Mouse (Mus musculus) intestine, embryonic 15.5 days (tissue): ENCODE measurements around the gene Prr23a3. TPM values are rescaled to one million over a fixed set of nuclear protein-coding genes. Genes with fewer than 3 reads are reported as not detected.

Experiments used
- ATAC-seq: fragments of 200-750 bp; cut with Nextera tagmentation; 2 replicates; pipeline ENCODE4 v1.8.0; 2017; ENCODE audit warnings: moderate TSS enrichment, moderate library complexity
- H3K27ac ChIP-seq: fragments of 300-500 bp; sonication (generic); 2 replicates; pipeline ENCODE4 v1.5.1; 2015; ENCODE audit warnings: mild to moderate bottlenecking, inconsistent platforms
- H3K27me3 ChIP-seq: fragments of 300-500 bp; sonication (generic); replicated peaks from 2 replicates; pipeline ENCODE4 v1.6.1; 2015; ENCODE audit warnings: inconsistent platforms
- H3K36me3 ChIP-seq: fragments of 300-500 bp; sonication (generic); 2 replicates; pipeline ENCODE4 v1.6.1; 2015; ENCODE audit warnings: inconsistent platforms
- H3K4me1 ChIP-seq: fragments of 300-500 bp; sonication (generic); replicated peaks from 2 replicates; pipeline ENCODE4 v1.6.1; 2015; ENCODE audit warnings: inconsistent platforms
- H3K4me2 ChIP-seq: fragments of 300-500 bp; sonication (generic); replicated peaks from 2 replicates; pipeline ENCODE4 v1.6.1; 2015; ENCODE audit warnings: mild to moderate bottlenecking, inconsistent platforms
- H3K4me3 ChIP-seq: fragments of 300-500 bp; sonication (generic); replicated peaks from 2 replicates; pipeline ENCODE4 v1.5.1; 2015; ENCODE audit warnings: inconsistent platforms
- H3K9ac ChIP-seq: fragments of 300-500 bp; sonication (generic); 2 replicates; pipeline ENCODE4 v1.6.1; 2015; ENCODE audit warnings: inconsistent platforms
- H3K9me3 ChIP-seq: fragments of 300-500 bp; sonication (generic); 2 replicates; pipeline ENCODE4 v1.6.1; 2016; ENCODE audit warnings: inconsistent platforms
- WGBS: fragments of 180-500 bp; shearing (Covaris S2); methylation state at CpG from one replicate; pipeline ENCODE4 v1.1.7; 2015; 5-methylcytosine and 5-hydroxymethylcytosine counted together
- polyA plus RNA-seq: library from polyadenylated mRNA; unstranded; fragments of >200 nt; fragmentation: Nextera tagmentation; extraction: Ambion mirVana; gene quantifications from 2 replicates; pipeline ENCODE4 v1.2.1, GENCODE M21; 2015

The Prr23a3 gene
- polyA plus RNA-seq: not detected in 2 replicates

GRCm38 (mm10) chr9:98864571-98864970, at the start of gene Prr23a3:
TSS of gene Prr23a3 (plus strand) at chr9:98864767.
- Histone ChIP-seq H3K9ac (no peak within 1 kb of the TSS), H3K27ac (no peak within 1 kb of the TSS), H3K4me1 (no peaks in the 10 kb centered on the region), H3K4me2 (0 out of 2 replicates have a peak within 1 kb of the TSS, but pooled peaks have one; percentile 12), H3K4me3 (no peak within 1 kb of the TSS), H3K27me3 (peaks cover 5% of the 10 kb centered on the region; the same call in 1 of the 2 replicates), H3K36me3 (no peaks in the 10 kb centered on the region), H3K9me3 (no peaks in the 10 kb centered on the region)
- 45% methylated on average over 22 of the region's 22 CpGs for WGBS
- no peak for ATAC-seq

- no peak for ATAC-seq
- Histone ChIP-seq H3K27ac (no peak overlapping the region), H3K36me3 (no peaks in the 10 kb centered on the region), H3K27me3 (no peaks in the 10 kb centered on the region), H3K9me3 (no peaks in the 10 kb centered on the region), H3K4me1 (no peaks in the 10 kb centered on the region), H3K4me2 (no peak overlapping the region), H3K4me3 (no peak overlapping the region), H3K9ac (no peak overlapping the region)
- 69% methylated on average over 3 of the region's 3 CpGs for WGBS
Measured at GRCm38 (mm10) chr9:98816066-98816465, 48.5 kb upstream of the Prr23a3 start.

GRCm38 (mm10) chr9:98817592-98817991, 47.0 kb upstream of the Prr23a3 start:
- Histone ChIP-seq H3K9ac (no peak overlapping the region), H3K27me3 (no peaks in the 10 kb centered on the region), H3K4me3 (no peak overlapping the region), H3K4me2 (no peak overlapping the region), H3K36me3 (no peaks in the 10 kb centered on the region), H3K27ac (no peak overlapping the region), H3K9me3 (no peaks in the 10 kb centered on the region), H3K4me1 (no peaks in the 10 kb centered on the region)
- no peak for ATAC-seq
- WGBS: 79% methylated on average over 7 of the region's 7 CpGs

GRCm38 (mm10) chr9:98818971-98819370, 45.6 kb upstream of the Prr23a3 start:
- H3K36me3 ChIP-seq: no peaks in the 10 kb centered on the region
- H3K4me3 ChIP-seq: no peak overlapping the region
- no peak overlapping the region for H3K9ac ChIP-seq
- no peaks in the 10 kb centered on the region for H3K4me1 ChIP-seq
- H3K27ac ChIP-seq: no peak overlapping the region
- no peaks in the 10 kb centered on the region for H3K9me3 ChIP-seq
- 75% methylated on average over 5 of the region's 5 CpGs for WGBS
- no peaks in the 10 kb centered on the region for H3K27me3 ChIP-seq
- ATAC-seq: no peak
- H3K4me2 ChIP-seq: no peak overlapping the region

GRCm38 (mm10) chr9:98819481-98819880, 45.1 kb upstream of the Prr23a3 start:
- H3K9ac ChIP-seq: no peak overlapping the region
- ATAC-seq: no peak
- no peaks in the 10 kb centered on the region for H3K36me3 ChIP-seq
- 86% methylated on average over 2 of the region's 2 CpGs for WGBS
- no peaks in the 10 kb centered on the region for H3K4me1 ChIP-seq
- no peaks in the 10 kb centered on the region for H3K9me3 ChIP-seq
- no peak overlapping the region for H3K4me2 ChIP-seq
- no peaks in the 10 kb centered on the region for H3K27me3 ChIP-seq
- no peak overlapping the region for H3K27ac ChIP-seq
- H3K4me3 ChIP-seq: no peak overlapping the region

- H3K4me3 ChIP-seq: no peak overlapping the region
- WGBS: 88% methylated on average over 4 of the region's 4 CpGs
- no peak for ATAC-seq
- H3K4me1 ChIP-seq: no peaks in the 10 kb centered on the region
- H3K36me3 ChIP-seq: no peaks in the 10 kb centered on the region
- no peaks in the 10 kb centered on the region for H3K27me3 ChIP-seq
- H3K27ac ChIP-seq: no peak overlapping the region
- no peak overlapping the region for H3K4me2 ChIP-seq
- no peak overlapping the region for H3K9ac ChIP-seq
- H3K9me3 ChIP-seq: no peaks in the 10 kb centered on the region
Measured at GRCm38 (mm10) chr9:98820461-98820860, 44.1 kb upstream of the Prr23a3 start.

GRCm38 (mm10) chr9:98821067-98821466, 43.5 kb upstream of the Prr23a3 start:
- Histone ChIP-seq H3K4me2 (no peak overlapping the region), H3K4me1 (no peaks in the 10 kb centered on the region), H3K27ac (no peak overlapping the region), H3K9me3 (no peaks in the 10 kb centered on the region), H3K27me3 (no peaks in the 10 kb centered on the region), H3K36me3 (no peaks in the 10 kb centered on the region), H3K4me3 (no peak overlapping the region), H3K9ac (no peak overlapping the region)
- ATAC-seq: no peak

GRCm38 (mm10) chr9:98823805-98824204, 40.8 kb upstream of the Prr23a3 start:
- H3K4me2 ChIP-seq: no peak overlapping the region
- H3K4me3 ChIP-seq: no peak overlapping the region
- H3K9ac ChIP-seq: no peak overlapping the region
- no peaks in the 10 kb centered on the region for H3K4me1 ChIP-seq
- no peaks in the 10 kb centered on the region for H3K36me3 ChIP-seq
- WGBS: 91% methylated on average over 7 of the region's 7 CpGs
- no peak for ATAC-seq
- H3K27ac ChIP-seq: no peak overlapping the region
- no peaks in the 10 kb centered on the region for H3K9me3 ChIP-seq
- H3K27me3 ChIP-seq: no peaks in the 10 kb centered on the region

- no peak overlapping the region for H3K9ac ChIP-seq
- WGBS: 48% methylated on average over 5 of the region's 5 CpGs
- no peaks in the 10 kb centered on the region for H3K9me3 ChIP-seq
- no peaks in the 10 kb centered on the region for H3K36me3 ChIP-seq
- no peak overlapping the region for H3K4me2 ChIP-seq
- H3K27me3 ChIP-seq: no peaks in the 10 kb centered on the region
- no peak for ATAC-seq
- H3K4me1 ChIP-seq: no peaks in the 10 kb centered on the region
- H3K4me3 ChIP-seq: no peak overlapping the region
- H3K27ac ChIP-seq: no peak overlapping the region
Measured at GRCm38 (mm10) chr9:98829508-98829907, 35.1 kb upstream of the Prr23a3 start.

- Histone ChIP-seq H3K27ac (no peak overlapping the region), H3K27me3 (no peaks in the 10 kb centered on the region), H3K9me3 (no peaks in the 10 kb centered on the region), H3K9ac (no peak overlapping the region), H3K4me3 (no peak overlapping the region), H3K36me3 (no peaks in the 10 kb centered on the region), H3K4me1 (no peaks in the 10 kb centered on the region), H3K4me2 (no peak overlapping the region)
- ATAC-seq: no peak
- WGBS: 72% methylated on average over 7 of the region's 7 CpGs
Measured at GRCm38 (mm10) chr9:98837537-98838074, 27.0 kb upstream of the Prr23a3 start.

- Histone ChIP-seq H3K27ac (no peak within 1 kb of the TSS), H3K27me3 (no peaks in the 10 kb centered on the region), H3K36me3 (no peaks in the 10 kb centered on the region), H3K4me1 (no peaks in the 10 kb centered on the region), H3K4me3 (no peak within 1 kb of the TSS), H3K4me2 (peak within 1 kb of the TSS; percentile 28; the same call in 1 of the 2 replicates), H3K9ac (no peak within 1 kb of the TSS), H3K9me3 (no peaks in the 10 kb centered on the region)
- ATAC-seq: no peak
- WGBS: 60% methylated on average over 22 of the region's 22 CpGs
Measured at GRCm38 (mm10) chr9:98842117-98842516, 22.4 kb upstream of the Prr23a3 start, which contains the start of gene Prr23a1. TSS of gene Prr23a1 (plus strand) at chr9:98842503.

- no peaks in the 10 kb centered on the region for H3K4me1 ChIP-seq
- no peak within 1 kb of the TSS for H3K27ac ChIP-seq
- no peaks in the 10 kb centered on the region for H3K36me3 ChIP-seq
- H3K27me3 ChIP-seq: no peaks in the 10 kb centered on the region
- H3K9me3 ChIP-seq: no peaks in the 10 kb centered on the region
- no peak within 1 kb of the TSS for H3K4me2 ChIP-seq
- no peak within 1 kb of the TSS for H3K9ac ChIP-seq
- 72% methylated on average over 18 of the region's 18 CpGs for WGBS
- no peak for ATAC-seq
- H3K4me3 ChIP-seq: no peak within 1 kb of the TSS
Measured at GRCm38 (mm10) chr9:98856210-98856609, 8.4 kb upstream of the Prr23a3 start, which contains the start of gene Prr23a2. TSS of gene Prr23a2 (plus strand) at chr9:98856494.

- WGBS: 71% methylated on average over 3 of the region's 3 CpGs
- Histone ChIP-seq H3K27ac (no peak overlapping the region), H3K4me2 (no peak overlapping the region), H3K27me3 (peaks cover 5% of the 10 kb centered on the region; the same call in 1 of the 2 replicates), H3K4me1 (no peaks in the 10 kb centered on the region), H3K36me3 (no peaks in the 10 kb centered on the region), H3K4me3 (no peak overlapping the region), H3K9me3 (no peaks in the 10 kb centered on the region), H3K9ac (no peak overlapping the region)
- no peak for ATAC-seq
Measured at GRCm38 (mm10) chr9:98863463-98863862, 1.1 kb upstream of the Prr23a3 start.
